Mouse (Mus musculus) heart, postnatal 0 days (tissue): ENCODE measurements at regions not wholly inside any gene's neighbourhood (a gene's known extent, or its start where the extent isn't known, plus 50 kb on each side); places are given as distances from the start of the nearest gene placed in this dataset.

Source experiments
- CTCF ChIP-seq: IDR thresholded peaks from 2 replicates; pipeline ENCODE4 v1.5.1; 2016; ENCODE audit warnings: antibody characterized with exemption, control low read depth, low read depth
- EP300 ChIP-seq: IDR thresholded peaks from 2 replicates; pipeline ENCODE4 v1.6.1; 2016; ENCODE audit warnings: antibody characterized with exemption, low read depth

DNA sequence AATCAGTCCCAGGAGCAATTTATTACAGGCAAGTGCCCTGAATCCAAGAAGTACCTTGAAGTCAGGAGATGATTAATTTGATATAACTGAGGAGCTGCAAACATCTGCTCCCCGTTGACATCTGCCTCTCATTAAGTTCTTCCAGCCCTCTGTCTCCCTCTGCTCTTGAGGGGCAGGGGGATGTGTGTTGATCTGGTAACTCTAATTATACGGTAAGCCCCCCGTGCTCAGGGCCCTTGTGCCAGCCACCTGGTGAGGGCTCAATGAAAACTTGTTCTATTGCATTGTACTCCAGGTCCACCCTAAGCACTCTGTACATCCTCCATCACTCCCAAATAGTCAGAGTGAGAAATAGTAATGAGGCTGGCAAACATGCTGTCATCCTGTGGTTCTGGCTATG, 149.6 kb upstream of the Zfp462 start:
- TF ChIP-seq CTCF, result no peak
- TF ChIP-seq EP300, result no peak
